Mouse (Mus musculus) limb, embryonic 11.5 days (tissue): Measurements from ENCODE around the gene Lin37. TPM values are rescaled to one million over a fixed set of nuclear protein-coding genes. Genes with fewer than 3 reads are reported as not detected.

Source experiments
- ATAC-seq: fragments of 200-750 bp; cut with Nextera tagmentation; 2 replicates; pipeline ENCODE4 v1.8.0; 2017; ENCODE audit warnings: low read depth; ENCODE audit not compliant: insufficient number of reproducible peaks, low FRiP score, low TSS enrichment
- DNase-seq: peaks from one replicate; pipeline ENCODE4 v3.0.0-alpha.2; 2015; ENCODE audit warnings: low spot score
- H3K27ac ChIP-seq: fragments of 300-500 bp; sonication (generic); replicated peaks from 2 replicates; pipeline ENCODE4 v1.5.1; 2014; ENCODE audit warnings: low read depth, mild to moderate bottlenecking, low read length
- H3K27me3 ChIP-seq: fragments of 300-500 bp; sonication (generic); 2 replicates; pipeline ENCODE4 v1.6.1; 2014; ENCODE audit warnings: mild to moderate bottlenecking, low read length, mixed read lengths; ENCODE audit not compliant: control insufficient read depth, insufficient read depth
- H3K36me3 ChIP-seq: fragments of 300-500 bp; sonication (generic); 2 replicates; pipeline ENCODE4 v1.6.1; 2014; ENCODE audit warnings: mild to moderate bottlenecking, low read length, moderate library complexity, mixed read lengths; ENCODE audit not compliant: control insufficient read depth, insufficient read depth
- H3K4me1 ChIP-seq: fragments of 300-500 bp; sonication (generic); 2 replicates; pipeline ENCODE4 v1.6.1; 2014; ENCODE audit warnings: low read length, mixed read lengths; ENCODE audit not compliant: control insufficient read depth, insufficient read depth
- H3K4me2 ChIP-seq: fragments of 300-500 bp; sonication (generic); 2 replicates; pipeline ENCODE4 v1.6.1; 2014; ENCODE audit warnings: low read depth, mild to moderate bottlenecking, moderate library complexity; ENCODE audit not compliant: severe bottlenecking
- H3K4me3 ChIP-seq: fragments of 300-500 bp; sonication (generic); 2 replicates; pipeline ENCODE4 v1.5.1; 2014; ENCODE audit warnings: low read depth, low read length
- H3K9ac ChIP-seq: fragments of 300-500 bp; sonication (generic); 2 replicates; pipeline ENCODE4 v1.6.1; 2014; ENCODE audit warnings: mild to moderate bottlenecking, low read length
- H3K9me3 ChIP-seq: fragments of 300-500 bp; sonication (generic); 2 replicates; pipeline ENCODE4 v1.6.1; 2016; ENCODE audit warnings: low read length; ENCODE audit not compliant: control insufficient read depth
- WGBS: fragments of 180-500 bp; shearing (Covaris S2); extraction: QIAGEN DNeasy Blood & Tissue Kit; methylation state at CpG from one replicate; pipeline ENCODE4 v1.1.7; 2014; 5-methylcytosine and 5-hydroxymethylcytosine counted together
- polyA plus RNA-seq: library from polyadenylated mRNA; unstranded; fragments of >200 nt; fragmentation: Nextera tagmentation; extraction: Ambion mirVana; gene quantifications from 2 replicates; pipeline ENCODE4 v1.2.1, GENCODE M21; 2014

Gene Lin37
- polyA plus RNA-seq, 1 experiment from 2014 or later: 40.6 TPM

DNA sequence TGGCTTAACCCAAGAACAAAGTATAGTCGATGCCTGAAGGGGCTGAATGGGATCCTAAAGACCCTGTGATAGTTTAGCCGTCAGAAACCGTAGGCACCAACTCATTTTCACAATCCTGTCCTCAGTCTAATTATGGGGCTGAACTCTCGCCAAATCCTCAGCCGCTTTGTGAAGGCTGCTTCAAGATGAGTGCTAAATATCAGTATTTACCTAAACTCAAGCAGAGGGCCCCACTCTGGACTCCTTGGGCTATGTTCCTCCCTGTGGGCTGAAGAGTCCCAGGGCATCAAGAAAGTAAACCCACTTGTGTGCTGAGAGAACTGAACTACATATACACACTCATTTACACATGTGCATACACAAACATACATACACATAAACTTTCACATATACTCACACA, 37.2 kb upstream of the Lin37 start:
- WGBS: 83% methylated on average over 5 of the region's 5 CpGs

DNA sequence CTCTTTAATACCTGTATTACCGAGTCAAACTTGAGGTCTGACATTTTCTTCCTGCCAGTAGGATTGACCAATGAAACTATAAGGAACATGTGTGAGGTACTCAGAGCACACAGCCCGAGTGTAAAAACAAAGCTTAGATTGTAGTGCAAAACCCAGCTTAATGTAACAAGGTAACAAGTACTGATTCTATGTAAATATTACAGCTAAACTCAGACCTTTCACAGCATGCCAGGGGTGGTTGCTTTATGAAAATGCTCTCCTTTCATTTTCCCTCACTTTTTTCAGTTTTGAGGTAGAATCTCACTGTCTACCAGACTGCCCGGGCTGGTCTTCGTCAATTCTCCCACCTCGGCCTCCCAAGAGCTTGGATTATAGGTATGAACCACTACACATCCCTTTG, 36.5 kb upstream of the Lin37 start:
- no peak for ATAC-seq
- Histone ChIP-seq H3K27ac (no peak overlapping the region), H3K4me2 (no peak overlapping the region), H3K9me3 (no peaks in the 10 kb centered on the region), H3K9ac (no peak overlapping the region), H3K27me3 (no peaks in the 10 kb centered on the region), H3K36me3 (no peaks in the 10 kb centered on the region), H3K4me1 (no peaks in the 10 kb centered on the region), H3K4me3 (no peak overlapping the region)
- WGBS: 80% methylated on average over 5 of the region's 5 CpGs
- DNase-seq: no peak

More for the DNA sequence above, 37.2 kb upstream of the Lin37 start:
- Histone ChIP-seq H3K4me3 (no peak overlapping the region), H3K9ac (no peak overlapping the region), H3K9me3 (no peaks in the 10 kb centered on the region), H3K36me3 (no peaks in the 10 kb centered on the region), H3K27ac (no peak overlapping the region), H3K4me1 (no peaks in the 10 kb centered on the region), H3K4me2 (no peak overlapping the region), H3K27me3 (no peaks in the 10 kb centered on the region)
- ATAC-seq: no peak
- no peak for DNase-seq

DNA sequence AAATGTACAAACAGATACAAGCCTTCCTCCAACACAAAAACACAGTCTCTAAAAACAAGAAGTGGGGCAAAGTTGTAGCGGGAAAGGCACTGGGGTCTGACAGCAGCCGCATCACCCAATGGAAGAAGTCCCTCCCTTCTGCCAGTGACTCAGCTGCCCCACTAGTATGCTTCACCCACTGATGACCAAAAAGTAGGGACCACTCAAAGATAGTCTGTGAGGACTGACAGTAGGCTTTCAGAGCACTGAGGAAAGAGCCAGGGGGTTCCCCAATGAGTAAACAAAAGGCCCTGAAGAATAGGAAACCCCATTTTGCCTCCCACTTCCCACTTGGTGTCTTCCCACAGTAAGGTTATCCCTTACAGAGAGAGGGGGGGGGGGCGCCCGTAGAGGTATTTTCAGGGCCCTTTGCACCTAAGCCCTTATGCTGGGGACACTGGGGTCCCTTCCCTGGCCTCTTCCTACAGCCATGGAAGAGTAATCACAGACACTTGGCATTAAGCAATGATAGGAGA, 34.9 kb upstream of the Lin37 start:
- ATAC-seq: no peak
- H3K9me3 ChIP-seq: no peaks in the 10 kb centered on the region
- DNase-seq: no peak
- H3K4me1 ChIP-seq: 0 out of 2 replicates have a peak, but pooled peaks cover 4% of the 10 kb centered on the region
- H3K27ac ChIP-seq: no peak overlapping the region
- H3K9ac ChIP-seq: no peak overlapping the region
- H3K36me3 ChIP-seq: no peaks in the 10 kb centered on the region
- WGBS: 73% methylated on average over 4 of the region's 4 CpGs
- no peaks in the 10 kb centered on the region for H3K27me3 ChIP-seq
- no peak overlapping the region for H3K4me3 ChIP-seq
- no peak overlapping the region for H3K4me2 ChIP-seq

DNA sequence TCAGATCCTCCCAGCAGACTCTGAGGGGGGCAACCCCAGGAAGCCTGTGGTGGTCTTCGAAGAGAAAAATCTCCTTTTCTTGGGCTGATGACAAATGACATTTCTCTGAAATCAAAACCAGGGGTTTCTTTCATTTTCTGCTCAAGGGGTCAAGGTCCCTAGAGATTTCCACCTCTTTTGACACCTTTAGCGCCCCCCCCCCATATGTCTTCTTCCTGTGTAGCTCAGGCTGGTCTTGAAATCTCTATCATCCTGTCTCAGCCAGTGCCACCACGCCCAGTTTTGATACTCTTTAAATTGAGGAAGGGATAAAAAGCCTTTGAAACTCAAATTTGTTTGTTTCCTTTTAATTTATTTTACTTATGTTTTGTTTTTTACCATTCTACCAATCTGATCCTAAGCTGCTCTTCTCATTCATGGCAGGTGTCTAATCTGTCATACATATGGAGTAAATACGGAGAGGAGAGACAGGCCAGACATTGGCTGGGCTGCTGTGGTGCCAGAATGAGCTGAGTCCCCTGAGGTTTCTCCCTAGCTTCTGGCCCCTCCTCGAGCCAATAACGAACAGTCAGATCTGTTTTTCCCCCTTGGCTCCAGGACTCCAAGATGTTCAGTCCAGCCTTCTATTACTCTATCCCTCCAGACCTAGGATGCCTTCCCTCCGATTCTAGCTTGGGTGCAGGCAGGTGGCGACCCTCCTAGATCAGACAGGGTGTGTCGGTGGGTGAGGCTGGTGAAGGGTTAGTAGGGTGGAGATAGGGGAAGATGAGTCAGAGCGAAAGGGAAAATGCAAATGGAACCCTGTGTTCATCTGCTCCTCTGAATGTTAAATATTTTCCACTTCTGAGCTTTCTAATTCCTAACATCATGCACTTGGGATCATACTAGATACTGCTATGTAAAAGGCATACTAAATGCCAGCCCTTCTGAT, 34.2 kb upstream of the Lin37 start:
- no peak overlapping the region for H3K4me2 ChIP-seq
- ATAC-seq (no peak), DNase-seq (no peak)
- no peak overlapping the region for H3K9ac ChIP-seq
- no peak overlapping the region for H3K27ac ChIP-seq
- no peaks in the 10 kb centered on the region for H3K27me3 ChIP-seq
- 0 out of 2 replicates have a peak, but pooled peaks cover 4% of the 10 kb centered on the region for H3K4me1 ChIP-seq
- WGBS: 75% methylated on average over 10 of the region's 10 CpGs
- no peaks in the 10 kb centered on the region for H3K9me3 ChIP-seq
- no peaks in the 10 kb centered on the region for H3K36me3 ChIP-seq
- H3K4me3 ChIP-seq: no peak overlapping the region

DNA sequence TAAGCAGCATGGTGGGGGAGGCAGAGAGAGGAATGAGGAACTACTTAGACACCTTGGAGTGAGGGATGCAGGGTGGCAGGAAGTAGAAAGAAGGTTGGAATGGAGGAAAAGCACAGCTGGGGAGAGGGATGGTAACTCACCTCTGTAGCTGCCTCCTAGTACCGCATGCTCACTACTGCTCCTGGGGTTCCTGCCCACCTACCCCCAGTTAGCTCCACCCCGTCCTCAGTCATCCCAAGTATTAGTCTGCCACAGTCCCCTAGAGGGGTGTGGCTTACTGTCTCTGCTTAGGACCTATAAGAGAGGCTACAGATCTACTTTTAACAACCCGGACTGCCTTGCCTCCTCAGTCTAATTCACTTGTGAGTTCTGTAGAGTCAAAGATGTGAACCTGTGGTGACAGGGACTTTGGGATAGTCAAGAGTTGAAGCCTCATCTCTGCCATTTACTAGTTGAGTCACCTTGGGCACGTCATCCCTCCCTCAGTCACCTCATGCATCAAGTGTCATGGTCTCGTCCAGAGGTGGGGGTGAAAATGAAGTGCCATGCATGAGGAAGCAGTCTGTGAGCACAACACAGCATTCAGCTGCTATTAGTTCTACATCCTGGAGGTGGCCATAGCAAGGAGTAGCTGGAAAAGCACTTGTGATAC, 33.3 kb upstream of the Lin37 start:
- WGBS: 49% methylated on average over 5 of the region's 5 CpGs
- no peak for ATAC-seq
- Histone ChIP-seq H3K27ac (no peak overlapping the region), H3K9me3 (no peaks in the 10 kb centered on the region), H3K36me3 (no peaks in the 10 kb centered on the region), H3K4me3 (no peak overlapping the region), H3K27me3 (no peaks in the 10 kb centered on the region), H3K4me2 (no peak overlapping the region), H3K4me1 (0 out of 2 replicates have a peak, but pooled peaks cover 4% of the 10 kb centered on the region), H3K9ac (no peak overlapping the region)
- no peak for DNase-seq

DNA sequence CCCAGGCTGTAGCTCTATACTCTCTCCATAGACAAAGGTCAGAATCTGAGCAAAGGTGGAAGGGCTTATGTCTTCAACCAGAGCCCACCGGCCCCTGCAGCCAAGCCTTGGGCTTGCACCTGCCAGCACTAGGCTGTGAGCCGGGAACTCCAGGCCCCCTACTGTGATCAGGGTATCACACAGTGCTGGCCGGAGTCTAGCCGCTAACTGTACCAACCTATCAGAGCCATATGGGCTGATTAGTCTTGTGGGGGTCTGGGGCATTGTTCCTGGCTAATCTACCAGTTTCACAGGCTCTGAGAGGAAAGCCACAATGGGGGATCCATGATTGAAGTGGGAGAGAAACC, 31.9 kb upstream of the Lin37 start:
- Histone ChIP-seq H3K27me3 (no peaks in the 10 kb centered on the region), H3K36me3 (0 out of 2 replicates have a peak, but pooled peaks cover 3% of the 10 kb centered on the region), H3K9ac (no peak overlapping the region), H3K4me2 (no peak overlapping the region), H3K9me3 (no peaks in the 10 kb centered on the region), H3K27ac (no peak overlapping the region), H3K4me3 (no peak overlapping the region), H3K4me1 (peaks cover 11% of the 10 kb centered on the region)
- ATAC-seq (no peak), DNase-seq (no peak)
- 52% methylated on average over 4 of the region's 4 CpGs for WGBS

DNA sequence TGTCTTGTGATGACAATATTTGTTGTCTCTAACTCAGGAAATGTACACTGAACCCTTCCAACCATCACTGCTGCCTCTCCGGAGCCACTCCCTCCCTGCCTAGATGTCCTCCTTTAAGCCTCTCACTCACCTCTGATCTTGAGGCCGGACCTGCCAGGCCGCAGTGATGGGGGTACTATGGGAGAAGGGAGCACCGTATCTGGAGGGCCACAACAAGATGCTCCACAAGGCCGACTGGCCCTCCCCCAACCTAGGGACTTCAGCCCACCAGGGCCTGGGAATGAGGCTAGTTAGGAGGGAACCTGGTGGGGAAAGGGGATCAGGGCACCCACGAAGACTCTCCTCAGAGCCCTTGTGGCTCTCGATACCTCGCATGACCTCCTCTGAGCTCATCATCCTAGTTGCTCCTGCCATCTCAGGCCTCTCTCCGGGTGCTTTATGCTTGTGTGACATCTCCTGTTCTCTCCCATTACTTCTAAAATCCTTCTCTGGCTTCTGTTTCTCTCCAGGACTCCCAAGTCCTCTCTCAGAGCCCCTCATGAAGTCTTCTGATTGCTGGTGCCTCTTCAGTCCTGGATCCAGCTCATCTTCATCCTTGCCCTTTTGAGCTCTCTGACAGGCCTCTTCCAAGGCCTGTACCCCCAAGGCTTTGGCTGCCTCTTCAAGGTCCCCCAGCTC, 31.4 kb upstream of the Lin37 start:
- Histone ChIP-seq H3K27ac (no peak overlapping the region), H3K36me3 (peaks cover 6% of the 10 kb centered on the region; the same call in 1 of the 2 replicates), H3K4me2 (no peak overlapping the region), H3K9ac (no peak overlapping the region), H3K27me3 (no peaks in the 10 kb centered on the region), H3K4me1 (peaks cover 11% of the 10 kb centered on the region), H3K9me3 (no peaks in the 10 kb centered on the region), H3K4me3 (no peak overlapping the region)
- no peak for DNase-seq
- no peak for ATAC-seq
- WGBS: 81% methylated on average over 9 of the region's 9 CpGs
